Mouse (Mus musculus) heart, adult 8-10 months (tissue): ENCODE data around the gene Pth2. TPM values are rescaled to one million over a fixed set of nuclear protein-coding genes. Genes with fewer than 3 reads are reported as not detected.

Experiments used
- DNase-seq: peaks from one replicate; pipeline ENCODE4 v3.0.0; 2022; ENCODE audit warnings: low spot score
- total RNA-seq, 4 experiments: library from RNA; stranded (reverse); gene quantifications; 2 replicates each; pipeline ENCODE4 v1.2.4; 2022

Gene Pth2
- total RNA-seq, 4 experiments from 2014 or later: not detected

DNA sequence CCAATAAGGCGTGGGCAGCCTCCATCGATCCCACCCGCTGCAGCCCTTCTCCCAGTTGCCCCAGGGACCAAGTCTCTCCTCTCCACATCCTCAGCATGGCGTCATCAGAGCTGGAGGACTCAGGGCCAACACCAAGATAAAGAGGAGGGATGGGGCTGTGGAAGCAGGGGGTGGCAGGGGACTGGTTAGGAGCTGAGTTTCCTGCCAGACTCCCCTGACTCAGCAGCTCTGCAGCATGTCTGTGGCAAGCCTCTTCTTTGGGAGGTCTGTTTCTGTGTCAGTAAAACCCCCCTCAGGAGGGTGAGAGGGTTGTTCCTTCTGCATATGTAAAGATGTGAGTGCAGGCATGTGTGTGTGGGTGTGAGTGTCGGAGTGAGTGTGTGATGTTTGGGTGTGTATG lies 16.2 kb downstream of the Pth2 start:
- no peak for DNase-seq

DNA sequence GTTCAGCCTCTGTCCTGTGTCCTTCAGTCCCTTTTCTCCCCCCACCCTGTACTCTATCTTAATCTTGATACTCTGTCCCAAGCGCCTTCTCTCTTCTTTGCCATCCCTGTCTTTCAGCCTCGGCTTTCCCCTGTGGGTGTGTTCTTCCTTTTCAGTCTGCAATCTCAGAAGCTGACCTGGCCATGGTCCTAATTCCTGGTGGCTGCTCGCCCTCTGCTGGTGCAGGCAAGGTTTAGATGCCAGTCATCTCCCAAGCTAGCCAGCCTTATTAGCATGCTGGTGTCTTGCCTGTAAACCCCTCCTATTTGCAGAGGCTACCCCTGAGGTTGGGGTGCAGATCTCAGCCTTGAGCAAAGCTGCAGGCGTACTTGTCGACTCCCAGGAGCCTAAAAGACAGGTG lies 17.6 kb downstream of the Pth2 start:
- DNase-seq: peak; percentile 67

DNA sequence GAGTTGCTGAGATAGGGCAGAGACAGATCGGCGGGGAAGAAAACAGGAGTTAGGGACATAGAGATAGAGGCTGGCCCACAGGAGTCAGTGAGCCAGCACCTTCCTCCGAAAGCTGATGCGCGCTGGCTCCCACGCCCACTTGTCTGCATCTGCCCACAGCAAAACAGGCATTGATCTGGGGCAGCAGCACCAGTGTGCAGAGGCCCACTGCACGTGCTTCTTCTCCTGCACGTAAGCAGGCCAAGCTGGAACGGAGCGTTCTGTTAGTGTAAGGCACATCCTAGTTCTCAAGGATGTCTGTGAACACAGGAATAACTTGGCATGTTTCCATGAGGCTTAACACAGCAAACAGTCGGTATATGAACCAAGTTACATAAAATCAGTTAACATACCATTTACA lies 18.2 kb downstream of the Pth2 start:
- DNase-seq: no peak

DNA sequence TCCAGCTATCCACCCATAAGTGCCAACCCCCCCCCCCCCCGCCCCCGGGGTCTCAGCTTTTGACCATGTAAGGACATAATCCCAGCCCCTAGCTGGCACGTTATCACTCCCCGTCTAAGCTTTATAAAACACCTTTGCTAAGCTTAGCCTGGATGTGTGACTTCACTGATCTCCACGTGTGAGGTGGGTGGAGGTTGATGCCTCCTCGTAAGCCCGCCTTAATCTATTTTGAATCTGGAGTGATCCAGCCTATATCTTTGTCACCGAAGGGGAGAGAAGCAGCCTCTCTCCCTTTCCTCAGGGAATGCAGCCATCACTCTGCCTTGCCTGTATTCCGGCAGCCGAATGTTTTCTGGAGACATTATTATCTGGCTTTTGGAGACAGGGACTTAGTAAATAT lies 21.9 kb downstream of the Pth2 start:
- DNase-seq: no peak

DNA sequence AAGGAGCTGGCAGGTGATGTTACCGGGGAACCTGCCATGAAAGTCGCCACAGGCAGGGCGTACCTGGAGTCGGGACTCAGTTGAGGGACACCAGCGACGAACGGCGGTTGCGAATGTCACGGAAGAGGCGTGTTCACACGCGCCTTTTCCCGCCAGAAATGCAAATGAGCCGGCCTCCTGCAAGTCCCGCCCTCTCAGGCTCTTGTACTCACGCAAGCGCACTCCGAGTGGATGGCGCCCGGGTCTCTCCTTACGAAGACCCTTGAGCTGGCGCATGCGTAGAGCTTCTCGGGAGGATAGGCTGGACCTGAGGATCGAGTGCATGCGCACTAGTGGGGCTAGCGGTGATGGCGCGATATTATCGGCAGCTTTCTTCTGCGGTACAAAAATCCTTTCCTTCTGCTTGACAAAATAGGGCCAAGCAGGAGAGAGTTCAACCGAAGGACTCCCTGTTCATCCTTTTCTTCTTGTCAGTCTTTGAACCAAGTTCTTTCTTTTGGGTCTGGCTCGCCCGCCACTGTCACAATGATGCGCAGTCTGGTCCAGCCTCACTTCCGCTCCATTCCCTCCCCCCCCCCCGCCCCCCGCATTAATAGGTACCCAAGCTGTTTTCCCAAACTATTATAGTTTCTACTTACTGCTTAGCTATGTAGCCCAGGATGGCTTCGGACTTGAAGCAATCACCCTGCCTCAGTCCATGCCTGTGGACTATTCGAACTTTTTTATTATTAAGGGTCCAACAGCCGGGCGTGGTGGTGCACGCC lies 23.8 kb downstream of the Pth2 start, which contains the start of gene Ccdc155:
Ccdc155 (minus strand) TSS at position 513 of the 764 bp plus-strand sequence.
- peak; percentile 85 for DNase-seq

DNA sequence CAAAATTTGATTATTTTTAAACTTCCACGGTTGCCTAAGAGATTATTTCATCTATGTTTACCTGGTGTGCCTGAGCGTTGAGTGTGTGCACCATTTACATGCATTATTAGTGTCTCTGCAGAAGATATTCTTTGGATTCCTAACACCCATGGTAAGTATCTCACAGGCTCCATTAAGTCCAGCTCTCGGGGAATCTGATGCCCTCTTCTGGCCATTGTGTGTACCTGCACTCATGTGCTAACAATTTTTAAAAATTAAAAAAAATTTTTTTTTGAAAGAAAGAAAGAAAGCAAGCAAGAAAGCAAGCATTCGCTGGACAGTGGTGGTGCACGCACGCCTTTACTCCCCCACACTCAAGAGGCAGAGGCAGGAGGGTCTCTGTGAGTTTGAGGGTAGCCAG lies 27.5 kb downstream of the Pth2 start:
- DNase-seq: no peak

DNA sequence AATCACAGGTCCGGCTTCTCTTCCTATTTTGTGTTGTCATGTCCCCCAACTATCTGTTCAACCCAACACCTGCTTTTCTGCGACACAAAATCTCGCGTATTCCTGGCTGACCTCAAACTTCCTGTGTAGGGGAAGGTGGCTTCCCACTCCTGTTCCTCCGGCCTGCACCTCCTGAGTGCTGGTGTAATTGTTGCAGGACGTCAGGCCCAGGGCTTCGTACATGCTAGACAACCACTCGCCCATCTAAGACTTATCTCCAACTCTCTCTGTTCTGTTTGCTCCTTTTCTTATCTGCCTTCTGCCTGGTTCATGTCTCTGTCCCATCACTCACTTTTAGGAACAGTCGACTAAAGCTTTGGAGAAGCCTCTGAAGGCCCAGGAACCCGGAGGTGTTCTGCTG lies 30.3 kb downstream of the Pth2 start:
- no peak for DNase-seq

DNA sequence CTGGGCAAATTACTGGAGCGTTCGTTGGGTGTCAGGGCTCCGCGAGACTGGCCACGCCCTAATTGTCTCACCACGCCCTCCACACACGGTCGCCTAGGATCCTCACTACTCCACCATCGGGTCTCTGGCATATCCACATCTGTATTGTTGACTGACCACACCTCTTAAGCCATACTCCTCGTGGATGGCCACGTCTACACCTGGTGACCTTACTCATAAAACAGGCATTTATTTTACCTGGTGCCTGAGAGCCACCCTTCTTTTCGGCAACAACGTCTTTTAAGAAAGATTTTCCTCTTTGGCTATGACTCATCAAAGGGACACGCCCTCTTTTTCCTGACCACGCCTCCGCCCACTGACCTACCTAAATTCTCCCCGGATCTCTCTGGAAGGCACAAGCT lies 31.1 kb downstream of the Pth2 start, which contains the start of gene Dkkl1:
Dkkl1 (minus strand) TSS at position 297 of the 401 bp plus-strand sequence.
- DNase-seq: no peak

DNA sequence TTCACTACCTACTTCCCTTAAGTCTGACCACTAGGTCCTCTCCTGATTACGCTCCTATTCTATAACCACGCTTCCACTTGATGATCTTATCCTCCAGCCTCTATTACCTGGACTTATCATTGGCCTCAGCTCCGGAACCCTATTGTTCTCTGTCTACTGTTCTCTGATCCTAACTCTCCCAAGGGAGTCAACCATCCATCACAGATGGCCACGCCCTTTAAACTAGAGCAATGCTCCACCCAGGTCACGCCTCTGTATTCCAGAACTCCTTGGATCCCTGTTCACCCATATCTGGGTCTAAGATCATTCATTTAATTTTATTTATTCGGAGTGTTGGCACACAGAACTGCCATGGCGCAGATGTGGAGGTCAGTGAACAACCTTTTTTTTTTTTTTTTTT lies 31.6 kb downstream of the Pth2 start:
- DNase-seq: no peak

DNA sequence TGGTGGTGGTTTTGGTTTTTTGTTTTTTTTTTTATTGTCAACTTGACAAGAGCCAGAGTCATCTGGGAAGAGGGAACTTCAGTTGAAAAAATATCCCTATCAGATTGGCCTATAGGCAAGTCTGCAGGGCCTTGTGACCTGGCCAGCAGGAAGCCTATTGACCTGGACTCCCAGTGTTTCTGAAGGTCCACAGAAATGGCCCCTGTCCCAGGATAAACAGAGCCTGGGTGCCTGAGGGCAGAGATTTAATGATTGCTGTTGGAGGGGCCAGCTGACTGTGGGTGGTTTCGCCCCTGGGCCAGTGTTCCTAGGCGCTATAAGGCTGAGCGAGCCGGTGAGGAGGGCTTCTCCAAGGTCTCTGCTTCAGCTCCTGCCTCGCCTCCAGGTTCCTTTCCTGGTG lies 32.9 kb downstream of the Pth2 start:
- DNase-seq: no peak

DNA sequence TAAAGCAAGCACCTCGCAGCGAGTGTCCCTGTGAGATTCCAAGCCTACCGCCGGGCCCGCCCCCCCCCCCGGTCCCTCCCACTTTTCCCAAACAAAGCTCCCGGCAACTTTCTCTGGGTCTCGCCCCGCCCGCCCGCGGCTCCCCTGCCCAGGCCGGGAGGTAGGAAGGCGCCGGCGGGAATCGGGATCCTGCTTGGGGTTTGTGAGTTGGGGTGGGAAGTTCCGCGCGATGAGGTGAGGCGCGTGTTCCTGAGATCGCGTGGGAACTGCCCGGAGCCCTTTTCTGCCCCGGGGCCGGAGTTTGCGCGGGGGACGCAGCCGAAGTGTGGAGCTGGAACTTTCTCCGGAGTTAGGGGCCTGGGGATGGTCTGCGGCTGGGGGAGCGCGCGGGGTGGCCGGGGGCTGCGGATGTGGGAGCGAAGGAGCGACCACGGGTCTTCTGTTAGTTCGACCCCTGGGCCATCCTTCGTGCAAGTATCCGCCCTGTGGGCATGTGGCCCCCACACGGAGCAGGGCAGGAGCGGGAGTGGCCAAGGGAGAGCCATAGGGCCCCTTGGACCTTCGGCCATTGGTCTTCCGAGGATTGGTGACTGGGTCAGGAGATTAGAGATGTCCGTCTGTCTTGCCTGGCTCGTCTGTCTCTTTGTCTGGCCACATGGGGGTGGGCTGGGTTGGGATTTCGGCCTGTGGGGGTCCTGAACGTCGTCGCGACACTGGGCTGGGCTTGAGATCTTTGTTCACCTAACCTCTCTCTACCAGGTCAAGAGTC lies 35.1 kb downstream of the Pth2 start, which contains the start of gene Tead2:
Tead2 (plus strand) TSS at position 81 of the 769 bp plus-strand sequence.
- DNase-seq: no peak

DNA sequence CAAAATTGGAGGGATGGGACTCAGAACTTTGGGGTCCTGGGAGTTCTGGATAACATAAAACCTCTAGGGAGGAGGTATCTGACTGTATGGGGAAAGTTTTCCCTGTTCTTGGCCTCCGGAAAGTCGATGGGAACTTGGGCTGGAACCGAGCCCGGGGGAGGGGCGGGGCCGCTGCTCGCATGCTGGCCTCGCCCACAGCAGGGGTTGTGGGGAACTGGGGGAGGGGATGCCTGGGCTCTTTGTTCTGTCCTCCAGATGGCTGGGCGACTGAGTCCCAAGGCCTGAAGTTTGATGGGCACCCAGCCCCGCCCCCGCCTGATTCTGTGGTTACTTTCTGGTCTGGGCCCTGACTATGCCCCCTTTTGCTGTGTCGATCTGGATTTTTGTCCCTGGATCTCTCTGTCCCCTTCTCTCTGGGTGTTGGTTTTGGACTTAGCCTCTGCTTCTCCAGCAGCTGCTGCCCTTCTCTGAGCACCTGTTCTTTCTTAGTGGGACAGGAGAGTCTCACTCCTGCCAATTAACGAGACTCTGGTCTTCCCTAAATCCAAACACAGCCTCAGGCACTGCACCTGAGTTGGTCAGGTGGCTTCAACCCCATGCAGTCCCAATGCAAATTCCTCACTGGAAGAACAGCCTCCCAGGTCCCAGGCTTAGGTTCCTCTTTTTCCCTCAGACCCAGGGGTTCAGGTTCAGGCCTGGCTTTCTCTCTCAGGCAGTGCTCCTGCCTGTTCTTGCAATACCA lies 35.8 kb downstream of the Pth2 start:
- DNase-seq: no peak

DNA sequence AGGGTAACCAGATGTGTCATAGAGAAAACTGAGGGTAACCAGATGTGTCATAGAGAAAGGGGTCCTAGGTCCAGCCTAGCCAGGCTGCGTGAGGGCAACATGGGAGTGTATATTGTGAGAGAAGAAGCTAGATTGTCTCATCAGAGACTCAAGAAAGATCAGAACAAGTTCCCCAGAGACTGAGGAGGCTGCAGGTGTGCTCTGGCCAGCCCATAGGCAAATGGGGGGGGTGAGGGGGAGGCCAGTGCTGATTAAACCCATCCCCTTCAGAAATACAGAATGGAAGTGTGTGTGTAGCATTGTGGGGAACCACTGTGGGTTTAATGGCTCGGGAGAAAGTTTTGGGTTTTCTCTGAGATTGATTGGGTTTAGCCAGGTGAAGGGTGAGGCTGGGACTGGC lies 40.9 kb downstream of the Pth2 start:
- DNase-seq: no peak

DNA sequence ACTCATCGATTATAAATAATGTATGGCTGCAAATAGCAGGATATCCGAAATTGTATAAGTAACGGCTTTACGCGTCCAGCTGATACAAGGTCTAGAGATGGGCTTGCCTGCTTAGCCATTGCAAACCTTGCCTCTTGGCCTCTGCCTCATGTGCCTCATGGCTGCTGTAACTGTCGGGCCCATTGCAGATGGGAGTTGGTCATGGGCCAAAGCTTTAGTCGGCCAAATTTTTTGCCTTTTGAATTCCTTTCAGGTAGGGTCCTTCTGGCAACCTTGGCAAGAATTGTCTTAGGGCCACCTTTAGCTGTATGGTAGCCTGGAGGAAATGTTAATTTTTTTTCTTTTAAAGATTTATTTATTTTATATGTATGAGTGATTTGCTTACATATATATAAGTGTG lies 44.0 kb downstream of the Pth2 start:
- no peak for DNase-seq

DNA sequence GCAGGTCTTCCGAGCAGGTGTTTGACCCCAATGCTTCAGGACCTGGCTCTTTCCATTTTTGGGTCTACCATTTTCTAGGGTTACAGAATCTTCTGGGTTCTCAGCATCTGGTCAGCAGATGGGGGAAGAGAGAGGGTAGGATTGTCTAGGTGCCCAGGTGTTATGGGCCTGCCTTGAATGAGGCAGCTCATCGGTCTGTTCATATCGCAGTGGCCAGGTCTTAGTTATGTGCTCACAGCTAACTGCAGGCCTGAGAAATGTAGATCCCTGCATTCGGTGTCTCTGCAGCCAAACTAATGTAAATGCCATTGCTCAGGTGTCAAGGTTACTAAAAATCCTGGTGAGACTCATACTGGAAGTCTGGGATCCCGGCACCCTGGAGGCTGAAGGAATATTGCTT lies 45.6 kb downstream of the Pth2 start:
- DNase-seq: no peak

DNA sequence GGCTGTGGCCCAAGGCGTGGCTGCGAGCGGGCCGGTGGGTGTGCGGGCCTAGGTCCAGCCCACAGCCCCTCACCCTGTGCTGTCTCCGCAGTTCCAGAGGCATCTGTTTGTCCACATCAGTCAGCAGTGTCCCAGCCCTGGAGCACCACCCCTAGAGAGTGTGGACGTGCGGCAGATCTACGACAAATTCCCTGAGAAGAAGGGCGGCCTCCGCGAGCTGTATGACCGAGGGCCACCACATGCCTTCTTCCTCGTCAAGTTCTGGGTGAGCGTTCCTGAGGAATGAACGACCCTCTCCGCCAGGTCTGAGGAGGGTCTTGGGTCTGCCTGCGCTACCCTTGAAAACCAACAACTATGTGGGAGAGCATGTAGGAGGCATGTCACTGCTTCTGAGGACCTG lies 47.8 kb downstream of the Pth2 start:
- no peak for DNase-seq

DNA sequence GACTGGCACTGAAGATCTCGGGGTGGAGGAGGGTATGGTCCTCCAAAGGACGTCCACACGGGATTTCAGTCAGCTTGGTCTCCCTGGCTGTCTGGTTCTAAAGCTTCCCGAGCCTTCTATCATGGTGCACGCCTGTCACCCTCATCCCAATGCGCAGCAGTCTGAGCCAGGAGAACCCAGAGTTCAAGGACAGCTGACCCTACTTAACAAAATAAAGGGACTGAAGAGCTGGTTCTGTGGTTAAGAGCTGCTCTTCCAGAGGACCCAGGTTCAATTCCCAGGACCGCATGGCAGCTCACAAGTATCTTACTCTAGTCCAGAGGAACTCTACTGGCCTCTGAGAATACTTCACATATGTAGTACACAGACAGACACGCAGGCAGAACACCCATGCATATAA lies 48.3 kb downstream of the Pth2 start:
- no peak for DNase-seq

DNA sequence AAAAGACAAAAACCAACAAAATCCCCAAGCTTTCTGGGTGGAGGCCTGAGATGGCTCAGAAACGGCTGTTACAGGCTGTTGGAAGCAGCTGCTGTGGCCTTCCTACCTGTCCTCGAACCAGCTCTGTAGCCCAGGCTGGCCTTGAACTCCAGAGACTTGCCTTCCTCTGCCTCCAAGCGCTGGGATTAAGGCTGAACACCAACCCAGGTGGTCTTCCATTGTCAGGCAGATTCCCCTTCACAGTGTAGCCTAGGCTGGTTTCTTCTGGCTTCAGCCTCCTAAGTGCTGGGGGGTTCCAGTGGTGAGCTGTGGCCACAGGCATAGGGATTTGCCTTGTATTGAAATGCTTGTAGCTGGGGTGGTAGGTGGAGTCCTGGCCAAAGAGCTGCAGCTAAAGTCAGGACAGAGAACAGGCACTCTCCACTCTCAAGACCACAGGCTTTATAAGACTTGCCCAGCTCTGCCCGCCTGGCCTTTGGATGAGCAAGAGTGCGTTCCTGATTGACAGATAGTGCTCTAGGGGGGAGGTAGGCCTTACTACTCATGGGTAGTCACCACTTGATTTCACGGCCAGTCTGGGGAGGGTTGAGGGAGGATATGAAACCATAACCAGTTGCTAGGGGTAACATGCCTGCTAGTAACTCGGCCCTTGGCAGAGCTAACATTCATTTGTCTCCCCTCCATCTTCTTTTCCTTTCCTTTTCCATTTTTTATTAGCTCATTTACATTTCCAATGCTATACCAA lies 48.8 kb downstream of the Pth2 start:
- DNase-seq: no peak

DNA sequence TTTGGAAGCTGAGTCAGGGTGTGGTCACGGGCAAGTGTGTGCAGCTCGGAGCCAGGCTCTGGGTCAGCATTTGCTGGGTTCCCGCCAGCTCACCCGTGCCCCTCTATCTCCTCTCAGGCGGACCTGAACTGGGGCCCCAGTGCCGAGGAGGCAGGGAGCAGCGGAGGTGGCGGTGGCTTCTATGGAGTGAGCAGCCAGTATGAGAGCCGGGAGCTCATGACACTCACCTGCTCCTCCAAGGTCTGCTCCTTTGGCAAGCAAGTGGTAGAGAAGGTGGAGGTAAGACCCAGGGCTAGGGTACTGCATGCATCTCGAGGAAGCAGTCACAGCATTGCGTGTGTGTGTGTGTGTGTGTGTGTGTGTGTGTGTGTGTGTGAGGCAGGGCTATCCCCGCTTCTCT lies 50.4 kb downstream of the Pth2 start:
- DNase-seq: no peak
